Mouse (Mus musculus): ENCODE data around the gene Gart.
A peak's percentile ranks its signal among the peaks of the same experiment; 100 is the strongest.

Gart gene

DNA sequence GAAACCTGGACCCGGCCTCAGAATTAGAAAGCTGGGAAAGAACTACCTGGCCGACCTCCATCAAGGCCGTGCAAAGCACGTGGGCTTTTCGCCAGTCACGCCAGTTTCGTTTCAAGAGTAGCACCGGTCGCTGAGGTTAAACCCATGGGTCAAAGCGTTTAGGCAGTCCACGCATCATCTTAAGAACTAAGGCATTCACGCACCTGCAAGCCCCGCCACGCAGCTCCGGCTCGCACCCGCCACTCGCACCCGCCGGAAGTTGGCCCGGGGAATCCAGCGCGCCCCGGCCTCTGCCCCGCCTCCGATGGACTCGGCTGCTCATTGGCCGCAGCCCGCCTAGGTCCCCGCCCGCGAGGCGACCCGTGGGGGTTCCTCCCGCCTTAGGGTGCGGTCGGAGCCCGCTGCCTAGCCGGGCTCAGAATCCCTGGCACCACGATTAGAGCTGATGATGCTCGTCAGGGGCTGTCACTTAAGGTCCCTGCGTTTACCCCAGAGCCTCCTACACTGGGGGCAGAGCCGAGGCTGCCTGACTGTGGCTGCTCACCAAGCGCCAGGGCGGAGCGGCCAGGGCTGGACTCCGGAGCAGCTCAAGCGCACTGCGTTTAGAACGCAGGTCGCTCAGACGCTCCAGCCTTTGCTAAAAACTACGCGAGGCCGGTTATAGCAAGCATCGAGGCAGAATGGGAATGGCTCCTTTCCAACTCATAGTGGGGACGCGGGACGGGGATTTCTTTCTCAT, at the start of gene Gart:
TSS of gene Gart (minus strand) at position 272 of the 739 bp plus-strand sequence.
- peak; percentile 93 to 98 for DNase-seq

DNA sequence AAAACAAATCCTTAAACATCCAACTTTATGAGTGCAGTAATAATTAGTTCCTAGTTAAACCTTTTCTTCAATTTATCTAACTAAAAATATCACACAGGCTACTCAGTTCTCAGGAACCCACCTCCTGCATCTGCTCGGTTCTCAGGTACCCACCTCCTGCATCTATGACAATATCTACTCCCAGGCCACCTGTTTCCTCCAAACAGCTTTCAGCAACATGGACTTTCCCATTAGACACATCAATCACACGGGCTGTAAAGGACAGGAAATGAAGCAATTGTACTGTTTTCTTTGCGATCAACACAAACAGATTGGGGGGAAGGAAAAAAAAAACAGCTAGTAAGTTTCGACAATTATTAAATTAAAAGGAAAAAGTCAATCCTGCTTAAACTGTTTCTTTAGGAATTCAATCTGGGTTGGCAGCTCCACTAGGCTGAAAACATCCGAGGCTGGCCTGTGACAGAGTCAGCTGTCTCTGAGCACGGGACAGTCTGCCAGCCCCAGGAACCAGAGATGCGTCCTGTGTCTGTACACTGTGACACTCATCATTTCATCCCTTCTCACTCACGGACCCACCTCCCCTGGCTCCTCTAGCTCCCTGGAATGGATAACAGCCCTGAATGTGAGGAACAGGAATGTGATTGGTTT, 48.5 kb upstream of the Gart start:
- no peak for DNase-seq

DNA sequence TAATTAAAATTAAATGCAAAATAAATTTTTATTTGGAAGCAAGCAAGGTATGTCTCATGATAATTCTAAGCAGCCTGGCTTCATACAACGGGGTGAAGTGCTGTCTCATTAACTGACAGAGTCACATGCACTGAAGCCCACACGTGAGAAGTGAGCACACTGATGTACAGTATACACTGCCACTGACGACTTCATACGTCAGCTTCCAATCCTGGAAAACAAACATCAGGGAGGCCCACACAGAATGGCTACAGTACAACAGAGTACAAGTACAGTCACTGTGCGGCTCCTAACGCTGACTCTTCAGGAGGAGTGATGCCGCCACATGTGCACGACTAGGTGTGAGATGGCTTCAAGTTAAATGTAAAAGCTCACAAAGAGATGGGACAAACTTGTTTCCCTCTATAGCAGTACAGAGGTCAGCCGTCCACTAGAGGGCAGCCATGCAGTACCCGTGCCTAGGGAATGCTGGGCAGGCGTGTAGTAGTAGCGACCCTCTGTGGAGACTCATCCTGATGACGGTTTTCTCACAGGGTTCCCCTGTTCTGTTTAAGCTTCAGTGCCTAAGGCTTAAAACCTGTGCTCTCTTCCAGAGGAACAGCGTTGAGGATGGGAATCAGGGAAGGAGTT, 47.8 kb upstream of the Gart start:
- DNase-seq = peak; percentile 83 to 88

DNA sequence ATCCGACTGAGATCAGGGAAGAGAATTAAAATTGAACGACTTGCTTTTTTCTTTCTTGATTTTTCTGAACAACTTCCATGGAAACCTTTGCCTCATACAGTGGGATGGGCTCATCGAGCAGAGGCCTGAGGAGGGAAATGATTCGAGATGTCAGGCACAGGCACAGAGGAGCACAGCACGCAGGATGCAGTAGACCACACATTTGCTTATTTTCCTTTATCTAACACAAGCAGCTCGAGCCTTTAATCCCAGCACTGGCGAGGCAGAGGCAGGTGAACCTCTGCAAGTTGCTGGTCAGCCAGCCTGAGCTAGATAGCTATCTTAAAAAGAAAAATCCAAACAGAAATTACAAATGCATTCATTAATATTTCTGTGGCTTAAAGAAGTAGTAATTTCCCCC, 43.0 kb upstream of the Gart start:
- DNase-seq = no peak

DNA sequence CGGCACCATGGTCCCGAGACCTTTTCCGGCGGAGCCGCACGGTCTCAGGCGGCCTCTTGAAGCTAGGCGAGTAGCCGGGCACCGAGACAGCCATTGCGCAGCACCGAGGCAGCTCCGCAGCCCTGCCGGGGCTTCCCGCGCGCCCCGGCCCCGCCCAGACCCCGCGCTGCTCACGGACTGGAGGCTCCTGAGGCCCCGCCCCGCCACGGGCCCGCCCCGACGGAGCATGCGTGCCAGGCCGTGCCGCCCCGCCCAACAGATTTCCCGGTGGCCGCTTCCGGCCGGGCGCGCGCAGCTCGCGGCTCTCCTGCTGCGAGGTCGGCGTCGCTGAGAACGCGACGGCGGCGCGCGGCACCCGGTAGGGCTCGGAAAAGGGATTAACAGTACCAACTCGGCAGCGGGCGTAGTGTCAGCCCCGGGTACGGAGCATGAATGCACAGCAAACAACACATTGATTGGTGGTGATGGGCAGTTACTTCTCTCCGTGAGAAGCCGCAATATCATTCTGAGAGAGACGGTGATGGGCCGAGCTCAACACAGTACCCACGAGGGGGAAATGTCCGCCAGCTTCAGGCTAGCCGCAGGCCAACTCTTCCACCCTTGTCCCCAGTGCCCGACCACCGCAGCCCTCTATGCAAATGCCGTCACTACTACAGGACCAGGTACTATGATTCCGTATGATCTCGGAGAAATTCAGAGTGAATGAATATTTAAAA, 42.0 kb upstream of the Gart start, which contains the start of gene Donson:
TSS of gene Donson (minus strand) at position 152 of the 716 bp plus-strand sequence.
- DNase-seq = peak; percentile 96 to 97

DNA sequence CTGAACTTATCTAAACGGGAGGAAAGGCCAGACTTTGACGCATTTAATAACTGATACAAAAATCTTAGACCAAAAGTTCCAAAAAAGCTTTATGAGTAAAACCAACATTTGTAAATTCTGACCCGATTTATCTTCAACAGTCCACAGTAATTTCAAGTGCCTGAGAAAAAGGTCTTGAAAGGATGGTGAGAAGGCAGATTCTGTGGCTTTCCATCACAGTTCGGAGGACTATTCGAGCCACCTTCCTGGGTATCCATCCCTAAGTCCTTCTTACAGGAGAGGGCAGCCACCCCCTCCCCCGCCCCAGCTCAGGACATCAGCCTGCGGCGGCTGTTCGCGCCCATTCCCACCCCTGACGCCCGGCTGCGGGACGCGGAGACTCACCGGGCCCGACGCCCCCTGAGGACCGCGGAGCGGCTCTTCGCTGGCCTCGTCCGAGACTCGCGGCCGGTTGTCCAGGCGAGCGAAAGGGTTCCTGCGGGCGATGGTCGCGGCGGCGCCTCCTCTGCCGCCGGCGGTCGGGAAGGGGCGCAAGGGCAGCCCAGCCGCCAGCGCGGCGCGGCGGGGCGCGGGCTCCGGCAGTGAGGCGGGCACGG, 41.4 kb upstream of the Gart start:
- DNase-seq = no peak

DNA sequence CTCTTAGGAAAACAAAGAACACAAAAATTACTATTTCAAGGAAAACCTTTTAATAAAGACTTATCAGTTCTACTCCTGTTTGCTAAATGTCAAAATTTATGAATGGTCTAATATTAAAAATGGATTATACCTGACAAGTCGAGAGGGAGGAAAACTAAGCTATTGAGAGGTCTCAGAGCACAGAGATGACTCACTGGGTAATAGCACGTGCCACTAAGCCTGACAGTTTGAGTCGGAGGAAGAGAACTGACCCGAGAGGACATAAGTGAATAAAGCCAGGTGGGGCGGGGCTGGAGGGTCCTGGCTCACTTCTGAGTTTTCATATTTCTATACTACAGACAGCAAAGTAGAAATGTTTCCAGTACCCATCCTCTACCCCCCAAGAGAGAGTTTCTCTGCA, 39.6 kb upstream of the Gart start:
- DNase-seq = no peak

DNA sequence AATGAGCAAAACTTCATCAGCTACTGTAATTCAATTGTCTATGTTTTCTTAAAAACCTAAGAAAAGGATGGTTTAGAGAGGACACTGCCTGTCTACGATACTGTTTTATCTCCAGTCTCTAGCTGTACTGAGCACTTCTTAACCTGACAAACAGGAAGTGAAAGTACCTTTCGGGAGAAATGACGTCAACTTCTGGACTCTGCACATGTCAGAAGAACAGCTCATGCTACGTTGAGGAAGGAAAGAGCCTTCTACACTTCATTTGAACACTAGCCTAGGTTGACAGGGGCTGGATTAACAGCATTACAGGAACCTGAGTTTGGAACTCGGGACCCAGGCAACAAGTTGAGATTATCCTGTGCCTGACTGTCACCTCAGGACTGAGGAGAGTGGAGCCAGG, 38.8 kb upstream of the Gart start:
- DNase-seq = no peak

DNA sequence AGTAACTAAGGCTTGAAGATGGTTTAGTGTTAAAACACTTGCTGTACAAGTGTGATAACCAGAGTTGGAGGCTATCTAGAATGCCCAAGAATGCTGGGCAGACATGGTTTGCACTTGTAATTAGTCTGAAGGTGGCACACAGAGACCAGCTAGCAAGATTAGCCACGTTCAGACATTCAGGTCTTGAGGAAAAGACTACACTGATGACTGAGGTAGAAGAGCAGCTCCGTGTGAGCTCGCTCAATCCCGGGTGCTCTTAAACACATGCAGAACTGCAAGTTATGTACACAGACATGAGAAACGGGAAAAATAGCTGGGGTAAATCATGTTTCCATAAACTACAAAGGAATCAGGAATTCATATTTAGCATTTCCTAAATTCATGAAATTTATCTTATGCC, 33.9 kb upstream of the Gart start:
- no peak for DNase-seq

DNA sequence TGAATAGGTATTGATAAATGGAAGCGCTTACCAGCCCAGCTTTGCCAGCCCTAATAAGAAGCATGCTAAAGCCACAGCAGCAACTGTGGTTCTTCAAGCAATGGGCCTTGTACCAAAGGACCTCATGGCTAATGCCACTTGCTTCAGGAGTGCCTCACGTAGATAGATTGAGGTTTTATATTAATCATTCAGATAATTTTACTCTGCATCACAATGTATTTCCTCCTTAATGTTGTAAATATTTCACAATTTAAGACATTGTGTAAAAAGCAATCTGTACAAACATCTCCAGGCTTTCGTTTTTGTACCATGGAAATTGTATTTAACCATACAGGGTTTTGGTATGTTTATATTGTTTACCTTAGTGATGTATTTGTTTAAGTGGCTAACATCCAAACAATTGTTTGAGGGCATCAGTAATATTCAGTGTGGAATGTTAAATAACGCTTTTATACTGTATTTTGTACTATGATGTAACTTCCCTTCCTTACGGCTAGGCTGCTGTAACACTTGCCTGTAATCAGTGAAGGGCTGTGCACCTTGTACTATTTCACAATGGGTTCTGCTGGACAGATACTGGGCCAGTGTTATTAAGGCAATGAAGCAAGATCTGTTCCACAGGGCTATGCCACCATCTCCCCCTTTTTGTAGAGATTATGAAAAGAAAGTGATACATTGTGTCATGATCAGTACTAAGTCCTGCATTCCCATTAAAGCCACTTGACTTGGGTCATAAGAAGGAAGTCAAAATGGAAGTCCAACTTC, 31.6 kb upstream of the Gart start:
- DNase-seq = no peak

DNA sequence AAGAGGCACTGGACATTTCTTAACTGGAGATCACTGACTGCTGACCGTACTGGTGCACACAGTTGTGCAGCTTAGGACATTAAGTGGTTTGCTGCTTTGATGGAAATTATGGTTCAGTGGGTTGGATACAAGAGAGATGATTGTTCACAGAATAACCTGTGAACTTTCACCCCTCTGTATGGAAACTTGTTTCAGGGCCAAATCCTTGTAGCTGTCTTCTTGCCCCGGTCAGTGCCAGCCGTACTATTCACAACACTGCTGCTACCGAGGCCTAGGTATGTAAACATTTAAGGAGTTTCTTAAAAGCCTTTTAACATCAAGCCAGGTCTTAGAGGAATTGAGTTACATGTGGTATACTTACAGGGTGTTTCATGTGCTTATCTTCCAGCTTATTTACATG, 27.7 kb upstream of the Gart start:
- peak; percentile 22 to 58 for DNase-seq

DNA sequence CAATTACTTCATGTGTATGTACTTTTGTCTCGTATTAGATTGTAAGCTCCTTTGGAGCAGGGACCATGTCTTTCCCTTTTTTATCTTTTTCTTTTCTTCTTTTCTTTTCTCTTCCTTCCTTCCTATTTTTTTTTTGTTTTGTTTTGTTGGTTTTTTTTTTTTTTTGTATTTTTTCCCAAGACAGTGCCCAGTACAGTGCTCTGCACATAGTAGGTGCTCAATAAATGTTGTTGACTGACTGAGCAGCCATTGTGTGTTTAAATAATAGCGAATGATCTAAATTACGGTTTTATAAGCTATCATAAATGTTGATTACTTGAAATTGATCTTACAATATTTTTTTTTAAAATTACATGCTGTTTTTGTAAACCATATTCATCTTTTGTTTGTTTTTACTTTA, 17.0 kb upstream of the Gart start:
- no peak for DNase-seq

DNA sequence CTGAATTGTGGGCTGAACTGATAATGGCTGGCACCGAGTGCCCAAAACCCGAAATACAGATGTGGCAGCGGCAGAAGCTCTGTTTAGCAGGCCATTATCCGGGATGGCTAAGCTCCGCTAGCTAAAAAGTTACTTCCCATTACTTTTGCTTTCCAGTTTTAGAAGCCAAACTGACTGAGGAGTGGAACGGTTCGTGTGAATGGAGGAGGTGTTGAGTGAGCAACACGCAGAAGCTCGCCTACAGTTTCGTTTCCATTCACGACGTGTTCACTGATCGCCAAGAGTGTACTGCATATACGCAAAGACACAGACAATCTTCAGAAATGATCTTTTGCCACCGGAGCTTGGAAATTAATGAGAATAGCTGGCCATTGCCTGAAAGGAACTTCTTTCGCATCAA, 15.6 kb upstream of the Gart start:
- DNase-seq = no peak

DNA sequence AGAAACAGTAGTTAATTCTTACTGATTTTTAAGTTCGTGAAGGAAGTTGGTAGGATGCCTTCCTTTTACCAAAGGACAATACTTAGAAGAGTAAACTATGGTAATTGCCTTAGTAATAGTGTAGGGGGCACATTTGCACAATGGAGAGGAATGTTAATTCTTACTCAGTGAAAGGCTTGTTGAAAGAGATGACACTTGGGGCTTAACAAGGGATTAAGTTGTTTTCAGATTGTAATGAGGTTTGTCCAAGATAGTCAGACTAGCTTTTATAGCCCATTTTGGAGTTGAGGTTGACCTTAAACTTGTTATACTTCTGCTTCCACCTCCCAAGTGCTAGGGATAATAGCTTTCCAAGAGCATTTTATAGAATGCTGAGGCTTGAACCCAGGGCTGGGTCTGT, 14.6 kb upstream of the Gart start:
- no peak for DNase-seq

DNA sequence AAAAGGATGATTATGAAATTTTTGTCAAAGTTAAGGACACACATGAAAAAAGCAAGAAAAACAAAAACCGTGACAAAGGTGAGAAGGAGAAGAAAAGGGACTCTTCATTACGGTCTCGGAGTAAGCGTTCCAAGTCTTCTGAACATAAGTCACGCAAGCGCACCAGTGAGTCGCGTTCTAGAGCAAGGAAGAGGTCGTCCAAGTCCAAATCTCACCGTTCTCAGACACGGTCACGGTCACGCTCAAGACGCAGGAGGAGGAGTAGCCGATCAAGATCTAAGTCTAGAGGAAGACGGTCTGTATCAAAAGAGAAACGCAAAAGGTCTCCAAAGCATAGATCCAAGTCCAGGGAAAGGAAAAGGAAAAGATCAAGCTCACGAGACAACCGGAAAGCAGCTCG, 13.0 kb upstream of the Gart start:
- no peak for DNase-seq

DNA sequence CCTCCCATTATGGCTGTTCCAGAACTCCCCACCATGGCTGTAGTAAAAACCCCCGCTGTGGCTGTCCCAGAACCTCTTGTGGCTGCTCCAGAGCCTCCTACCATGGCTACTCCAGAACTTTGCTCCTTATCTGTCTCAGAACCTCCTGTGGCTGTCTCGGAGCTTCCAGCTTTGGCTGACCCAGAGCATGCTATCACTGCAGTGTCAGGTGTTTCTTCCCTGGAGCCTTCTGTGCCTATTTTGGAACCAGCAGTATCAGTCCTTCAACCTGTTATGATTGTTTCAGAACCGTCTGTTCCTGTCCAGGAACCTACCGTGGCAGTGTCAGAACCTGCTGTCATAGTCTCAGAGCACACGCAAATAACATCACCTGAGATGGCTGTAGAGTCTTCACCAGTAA, 11.7 kb upstream of the Gart start:
- no peak for DNase-seq

DNA sequence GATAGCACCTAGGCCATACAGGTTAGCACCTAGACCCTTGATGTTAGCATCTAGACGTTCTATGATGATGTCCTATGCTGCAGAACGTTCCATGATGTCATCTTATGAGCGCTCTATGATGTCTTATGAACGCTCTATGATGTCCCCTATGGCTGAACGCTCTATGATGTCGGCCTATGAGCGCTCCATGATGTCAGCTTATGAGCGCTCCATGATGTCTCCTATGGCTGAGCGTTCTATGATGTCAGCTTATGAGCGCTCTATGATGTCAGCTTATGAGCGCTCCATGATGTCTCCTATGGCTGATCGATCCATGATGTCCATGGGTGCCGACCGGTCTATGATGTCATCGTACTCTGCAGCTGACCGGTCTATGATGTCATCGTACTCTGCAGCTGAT, 10.5 kb upstream of the Gart start:
- no peak for DNase-seq

DNA sequence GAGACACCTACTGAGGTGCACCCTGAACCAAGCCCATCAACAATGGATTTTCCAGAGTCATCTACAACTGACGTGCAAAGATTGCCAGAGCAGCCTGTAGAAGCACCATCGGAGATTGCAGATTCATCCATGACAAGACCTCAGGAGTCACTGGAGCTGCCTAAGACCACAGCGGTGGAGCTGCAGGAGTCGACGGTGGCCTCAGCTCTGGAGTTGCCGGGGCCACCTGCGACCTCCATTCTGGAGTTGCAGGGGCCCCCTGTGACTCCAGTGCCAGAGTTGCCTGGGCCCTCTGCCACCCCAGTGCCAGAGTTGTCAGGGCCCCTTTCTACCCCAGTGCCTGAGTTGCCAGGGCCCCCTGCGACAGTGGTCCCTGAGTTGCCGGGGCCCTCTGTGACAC, 8.5 kb upstream of the Gart start:
- no peak for DNase-seq

DNA sequence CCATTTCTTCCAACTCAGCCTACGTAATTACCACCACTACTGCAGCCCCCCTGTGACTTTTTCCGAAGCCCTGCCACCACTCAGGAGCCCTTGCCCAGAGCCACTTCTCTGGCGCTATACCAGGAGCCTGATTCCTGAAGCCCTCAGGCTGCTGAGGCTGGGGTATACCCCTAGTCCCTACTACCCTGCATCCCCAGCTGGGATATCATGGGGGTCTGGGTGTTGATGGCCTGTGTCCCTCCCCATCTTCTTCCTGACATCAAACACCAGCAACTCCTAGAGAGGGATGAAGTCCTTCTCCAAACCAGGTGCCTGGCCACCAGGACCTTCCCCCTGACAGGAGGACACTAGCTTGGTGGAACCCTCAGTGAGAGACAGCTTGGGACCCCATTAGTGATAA, 5.4 kb upstream of the Gart start:
- DNase-seq = no peak

DNA sequence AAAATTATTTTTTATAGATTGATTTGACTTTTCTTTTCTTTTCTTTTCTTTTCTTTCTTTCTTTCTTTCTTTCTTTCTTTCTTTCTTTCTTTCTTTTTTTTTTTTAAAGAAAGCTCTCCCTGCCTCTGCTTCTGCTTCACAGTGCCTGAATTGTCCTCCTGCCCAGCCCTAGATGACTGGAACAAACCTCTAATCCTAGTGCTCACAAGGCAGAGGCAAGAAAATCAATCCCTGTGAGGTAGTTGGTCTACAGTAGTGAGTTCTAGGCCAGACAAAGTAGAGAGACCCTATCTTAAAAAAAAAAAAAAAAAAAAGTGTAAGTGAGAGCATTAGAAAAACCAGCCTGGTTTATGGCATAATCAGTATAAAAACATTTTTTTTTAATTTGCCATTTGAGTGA, 3.0 kb upstream of the Gart start:
- no peak for DNase-seq

DNA sequence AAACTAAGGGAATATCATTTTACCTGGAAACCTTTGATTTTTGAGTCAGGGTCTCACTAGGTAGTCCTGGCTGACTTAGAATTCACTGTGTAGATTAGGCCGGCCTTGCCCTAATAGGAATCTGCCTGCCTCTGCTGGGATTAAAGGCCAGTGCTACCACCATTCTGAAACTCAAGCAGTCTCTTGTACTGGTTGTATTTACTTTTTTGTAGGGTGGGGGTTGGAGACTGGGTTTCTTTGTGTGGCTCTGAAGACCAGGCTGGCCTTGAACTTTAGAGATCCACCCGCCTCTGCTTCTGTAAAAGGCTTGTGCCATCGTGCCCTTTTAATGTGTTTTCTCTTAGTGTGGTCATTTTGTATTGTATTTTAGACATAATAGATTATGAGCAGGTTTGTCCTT, 2.5 kb upstream of the Gart start:
- no peak for DNase-seq

DNA sequence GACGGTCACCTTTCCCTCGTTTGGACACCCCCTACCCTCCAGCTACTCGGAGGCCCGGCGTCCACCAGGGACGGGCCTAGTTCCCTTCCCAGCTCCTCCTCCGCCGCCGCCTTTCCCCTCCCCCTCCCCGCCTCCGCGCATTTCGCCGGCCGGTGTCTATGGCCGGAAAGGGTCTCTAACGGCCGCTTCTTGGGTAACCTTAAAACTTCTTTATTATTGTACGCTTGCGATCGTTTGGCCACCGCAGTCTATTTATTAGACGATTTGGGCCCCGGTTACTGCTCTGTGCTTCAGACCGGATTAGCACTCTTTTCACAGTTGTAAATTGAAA, 1.4 kb upstream of the Gart start:
- DNase-seq = peak; percentile 85 to 92

All from kidney, postnatal 25 days (tissue).